Mouse (Mus musculus): ENCODE measurements around the gene Gemin2. TPM values are rescaled to one million over a fixed set of nuclear protein-coding genes. Genes with fewer than 3 reads are reported as not detected.

Gene Gemin2
- polyA plus RNA-seq (2015; fragmentation: Nextera tagmentation; extraction: Ambion mirVana): 16.6 and 19.2 TPM in 2 replicates

DNA sequence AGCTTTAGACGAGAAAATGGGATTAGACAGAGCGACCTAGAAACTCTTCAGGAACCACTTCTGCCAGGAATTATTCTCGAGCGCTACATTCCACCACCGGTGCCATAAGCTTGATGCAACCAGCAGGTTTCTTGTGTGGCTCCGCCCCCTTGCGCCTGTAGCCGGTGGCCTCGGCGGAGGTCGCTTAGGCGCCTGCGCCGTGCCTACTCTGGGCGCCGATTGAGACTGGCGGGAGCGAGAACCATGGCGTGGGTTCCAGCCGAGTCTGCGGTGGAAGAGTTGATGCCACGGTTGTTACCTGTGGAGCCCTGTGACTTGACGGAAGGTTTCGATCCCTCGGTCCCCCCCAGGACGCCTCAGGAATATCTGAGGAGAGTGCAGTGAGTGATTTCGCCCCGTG lies at the start of gene Gemin2:
Gemin2 (plus strand) TSS at position 160 of the 400 bp plus-strand sequence.

GRCm38 (mm10) chr12:59011844-59012709 lies 1.1 kb upstream of the Gemin2 start, which contains the start of gene Sec23a:
Sec23a (minus strand) TSS chr12:59012017.

DNA sequence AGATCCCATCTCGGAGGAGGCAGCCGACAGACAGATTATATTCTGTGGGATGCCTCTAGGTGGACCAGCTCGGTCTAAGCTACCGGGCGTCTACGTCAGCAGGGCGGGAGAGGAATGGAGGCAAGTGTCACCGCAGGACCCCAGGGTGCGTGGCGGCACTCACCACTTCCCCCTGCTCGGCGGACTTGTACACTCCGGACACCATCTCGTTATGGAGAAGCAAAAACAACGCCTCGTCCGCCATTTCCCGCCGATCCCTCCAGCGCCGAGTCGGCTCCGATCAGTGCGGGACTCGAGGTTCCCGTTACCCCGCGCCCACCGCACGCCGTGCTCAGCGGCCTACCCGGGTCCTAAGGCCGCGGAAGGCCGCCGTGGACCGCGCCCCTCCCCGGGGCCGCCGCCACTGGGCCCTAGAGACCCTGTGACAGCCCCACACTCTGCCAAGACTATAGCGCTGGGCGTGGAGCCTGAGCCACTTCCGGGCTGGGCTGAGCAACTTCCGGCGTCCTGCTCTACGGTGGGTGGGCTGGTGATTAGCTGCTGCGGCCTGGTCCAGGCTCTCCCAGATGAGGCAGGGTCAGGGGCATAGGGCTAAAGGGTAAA lies 47.9 kb downstream of the Gemin2 start, which contains the start of gene Trappc6b:
Trappc6b (minus strand) TSS at position 480 of the 603 bp plus-strand sequence.

GRCm38 (mm10) chr12:59066448-59067077 lies 53.4 kb downstream of the Gemin2 start, which contains the start of gene Pnn:
Pnn (plus strand) TSS chr12:59066884.

Other genes with a start within 250 kb of the Gemin2 start
- 34.8 and 46.3 TPM in 2 replicates for gene Sec23a, start 1.4 kb upstream of the Gemin2 start, polyA plus RNA-seq (2015; fragmentation: Nextera tagmentation; extraction: Ambion mirVana)
- gene Trappc6b, start 48.1 kb downstream of the Gemin2 start, polyA plus RNA-seq (2015; fragmentation: Nextera tagmentation; extraction: Ambion mirVana): 109 and 140 TPM in 2 replicates
- gene Pnn, start 53.5 kb downstream of the Gemin2 start, polyA plus RNA-seq (2015; fragmentation: Nextera tagmentation; extraction: Ambion mirVana): 25.2 and 44.1 TPM in 2 replicates
- 43.0 and 63.9 TPM in 2 replicates for gene Mia2, start 82.4 kb downstream of the Gemin2 start, polyA plus RNA-seq (2015; fragmentation: Nextera tagmentation; extraction: Ambion mirVana)
- 14.4 and 16.9 TPM in 2 replicates for gene Fbxo33, start 206.3 kb downstream of the Gemin2 start, polyA plus RNA-seq (2015; fragmentation: Nextera tagmentation; extraction: Ambion mirVana)

All from adrenal gland, postnatal 0 days (tissue).